Mouse (Mus musculus) ES-Bruce4 (cell line): Measurements from ENCODE around the gene Hoxa5.

Experiments used
- CTCF ChIP-seq: IDR thresholded peaks from one replicate; pipeline ENCODE4 v1.8.1; 2011; ENCODE audit warnings: low read depth, low read length
- EP300 ChIP-seq: IDR thresholded peaks from 2 replicates; pipeline ENCODE4 v1.6.1; 2011; ENCODE audit warnings: low read depth, low read length; ENCODE audit not compliant: insufficient read depth
- POLR2A ChIP-seq: IDR thresholded peaks from one replicate; pipeline ENCODE4 v1.8.1; 2011; ENCODE audit warnings: low read length; ENCODE audit not compliant: insufficient read depth

- TF ChIP-seq EP300 (no peak), POLR2A (no peak), CTCF (no peak)
Observed at GRCm38 (mm10) chr6:52231885-52232567, 27.6 kb upstream of the Hoxa5 start.
